Mouse (Mus musculus) gastrocnemius, postnatal 36 days (tissue): ENCODE measurements around the gene Scamp4. TPM values are rescaled to one million over a fixed set of nuclear protein-coding genes. Genes with fewer than 3 reads are reported as not detected.
"Not testable (repeated sequence)": the region's sequence is repeated elsewhere in the genome, so short reads cannot be mapped to it uniquely, and the experiment has no call there.

Experiments used
- DNase-seq, 2 experiments: peaks; one replicate each; pipeline ENCODE4 v3.0.0; 2022
- intact Hi-C: fragments of 180-260 bp; cut with DNase I; formaldehyde crosslinking; loops from one replicate; pipeline ENCODE4 v1.15.1; 2025
- total RNA-seq, 2 experiments: library from RNA; stranded (reverse); gene quantifications; 2 replicates each; pipeline ENCODE4 v1.2.3; 2021

Gene Scamp4
- total RNA-seq, 2 experiments from 2014 or later = 14.5 to 14.8 TPM

GRCm38 (mm10) chr10:80628925-80629324 lies 26.3 kb downstream of the Scamp4 start:
- intact Hi-C loops = no loop called here

GRCm38 (mm10) chr10:80635345-80635744 lies 32.7 kb downstream of the Scamp4 start:
- DNase-seq = no peak
- intact Hi-C loops = no loop called here

More at GRCm38 (mm10) chr10:80628925-80629324, 26.3 kb downstream of the Scamp4 start:
- no peak for DNase-seq

- no peak for DNase-seq
- intact Hi-C loops = no loop called here
Measured at GRCm38 (mm10) chr10:80646936-80647335, 44.3 kb downstream of the Scamp4 start.

GRCm38 (mm10) chr10:80649910-80650309 lies 47.2 kb downstream of the Scamp4 start:
- DNase-seq, intact Hi-C loops: not testable (repeated sequence)

GRCm38 (mm10) chr10:80650392-80650791 lies 47.7 kb downstream of the Scamp4 start:
- intact Hi-C loops = no loop called here
- no peak for DNase-seq

- intact Hi-C loops = no loop called here
- DNase-seq = no peak
Measured at GRCm38 (mm10) chr10:80653156-80653720, 50.6 kb downstream of the Scamp4 start.

GRCm38 (mm10) chr10:80654866-80655265 lies 52.2 kb downstream of the Scamp4 start:
- no peak for DNase-seq
- intact Hi-C loops = loop anchor here (2.0 kb wide), 1 partner anchor 22 kb away; no protein-coding TSS in a partner anchor

GRCm38 (mm10) chr10:80655406-80656129 lies 52.9 kb downstream of the Scamp4 start:
- DNase-seq = no peak
- intact Hi-C loops = loop anchor here (2.0 kb wide), 1 partner anchor 23 kb away; no protein-coding TSS in a partner anchor

GRCm38 (mm10) chr10:80656130-80656862 lies 53.6 kb downstream of the Scamp4 start:
- peak; percentile 88 to 97 for DNase-seq
- intact Hi-C loops = no loop called here

- intact Hi-C loops = no loop called here
- no peak for DNase-seq
Measured at GRCm38 (mm10) chr10:80656863-80657623, 54.4 kb downstream of the Scamp4 start, which contains the start of gene Btbd2. Gene Btbd2 (minus strand): TSS chr10:80657071.

- no peak for DNase-seq
- intact Hi-C loops = loop anchor here (2.0 kb wide), 1 partner anchor 26 kb away; no protein-coding TSS in a partner anchor
Measured at GRCm38 (mm10) chr10:80658194-80658840, 55.6 kb downstream of the Scamp4 start.

GRCm38 (mm10) chr10:80658841-80659202 lies 56.1 kb downstream of the Scamp4 start:
- intact Hi-C loops = loop anchor here (2.0 kb wide), 1 partner anchor 26 kb away; no protein-coding TSS in a partner anchor
- DNase-seq = no peak

GRCm38 (mm10) chr10:80659213-80659612 lies 56.5 kb downstream of the Scamp4 start:
- peak; percentile 53 to 67 for DNase-seq
- intact Hi-C loops = loop anchor here (2.0 kb wide), 1 partner anchor 26 kb away; no protein-coding TSS in a partner anchor

- intact Hi-C loops = no loop called here
- no peak for DNase-seq
Measured at GRCm38 (mm10) chr10:80661149-80661548, 58.5 kb downstream of the Scamp4 start.

- DNase-seq = no peak
- intact Hi-C loops = no loop called here
Measured at GRCm38 (mm10) chr10:80663485-80664196, 61.0 kb downstream of the Scamp4 start.

GRCm38 (mm10) chr10:80664197-80665015 lies 61.7 kb downstream of the Scamp4 start:
- peak; percentile 86 to 94 for DNase-seq
- intact Hi-C loops = no loop called here

GRCm38 (mm10) chr10:80665016-80665380 lies 62.3 kb downstream of the Scamp4 start:
- intact Hi-C loops = no loop called here
- peak; percentile 82 to 89 for DNase-seq
